In genomic region chr10:43220479-43220878, GRCm38 (mm10) we compare ENCODE assay signal across 8 mouse cellular contexts. TPM values are rescaled to one million over a fixed set of nuclear protein-coding genes. Genes with fewer than 3 reads are reported as not detected.
DNase-seq lines count a peak whose midpoint lies in the region; ATAC-seq and TF ChIP-seq lines count a peak whose summit lies in the region.

No protein-coding gene starts in this region.

- peak overlapping the region; percentile 78 for H3K4me3 ChIP-seq in erythroblast, embryonic 14.5 days (replicated peaks)
- H3K4me3 ChIP-seq in embryonic facial prominence, embryonic 11.5 days (ENCODE audit: low read depth, low read length): peak overlapping the region; percentile 76
- peak overlapping the region; percentile 86 for H3K4me3 ChIP-seq in midbrain, postnatal 0 days (ENCODE audit: low read depth, low read length)

- ATAC-seq in erythroblast, adult 5-6 weeks (replicated peaks; ENCODE audit: low FRiP score, poor library complexity, severe bottlenecking): no peak
- no peak for ATAC-seq in embryonic facial prominence, embryonic 11.5 days (replicated peaks; ENCODE audit: insufficient number of reproducible peaks, low FRiP score, low TSS enrichment, low read depth)
- peak; percentile 6; the same call in 1 of the 2 replicates for ATAC-seq in midbrain, postnatal 0 days (ENCODE audit: low FRiP score)

- H3K36me3 ChIP-seq in erythroblast, embryonic 14.5 days (ENCODE audit: control insufficient read depth): no peaks in the 10 kb centered on the region
- no peaks in the 10 kb centered on the region for H3K36me3 ChIP-seq in embryonic facial prominence, embryonic 11.5 days (replicated peaks; ENCODE audit: control insufficient read depth, insufficient read depth, low read depth, low read length)
- H3K36me3 ChIP-seq in midbrain, postnatal 0 days (ENCODE audit: insufficient read depth, low read length): no peaks in the 10 kb centered on the region

- TF ChIP-seq CTCF in midbrain, postnatal 0 days (IDR thresholded peaks at IDR 0.05): no peak

- peak overlapping the region; percentile 77; the same call in 1 of the 2 replicates for H3K27ac ChIP-seq in embryonic facial prominence, embryonic 11.5 days (replicated peaks; ENCODE audit: low read depth, low read length)
- peak overlapping the region; percentile 97 for H3K27ac ChIP-seq in midbrain, postnatal 0 days (ENCODE audit: low read depth, low read length)

- peak overlapping the region; percentile 55 for H3K4me2 ChIP-seq in embryonic facial prominence, embryonic 11.5 days (ENCODE audit: low read depth, low read length)
- H3K4me2 ChIP-seq in midbrain, postnatal 0 days (ENCODE audit: low read depth, low read length, poor library complexity, severe bottlenecking): peak overlapping the region; percentile 96

- peak; percentile 30 for DNase-seq in 3134 (ENCODE audit: extremely low read depth, insufficient read length, low spot score)
- no peak for DNase-seq in embryonic facial prominence, embryonic 11.5 days (ENCODE audit: low spot score)
- peak; percentile 37 for DNase-seq in induced T-regulatory cell, adult 2 months (ENCODE audit: low read depth)
- DNase-seq in midbrain, postnatal 0 days (ENCODE audit: low spot score): peak; percentile 12
- no peak for DNase-seq in urinary bladder, postnatal 4 days (ENCODE audit: low spot score in 2 of 2)
- DNase-seq in right cerebral cortex, postnatal 4 days: no peak

- no peaks in the 10 kb centered on the region for H3K27me3 ChIP-seq in erythroblast, embryonic 14.5 days (ENCODE audit: control insufficient read depth)
- H3K27me3 ChIP-seq in embryonic facial prominence, embryonic 11.5 days (ENCODE audit: control insufficient read depth, insufficient read depth, low read length): no peaks in the 10 kb centered on the region
- H3K27me3 ChIP-seq in midbrain, postnatal 0 days (ENCODE audit: insufficient read depth, low read length): no peaks in the 10 kb centered on the region

- 15% methylated on average over 7 of the region's 7 CpGs for WGBS in embryonic facial prominence, embryonic 11.5 days
- 16% methylated on average over 7 of the region's 7 CpGs for WGBS in midbrain, postnatal 0 days

- peaks cover 27% of the 10 kb centered on the region for H3K4me1 ChIP-seq in erythroblast, embryonic 14.5 days (ENCODE audit: control insufficient read depth)
- no peaks in the 10 kb centered on the region; the same call in 1 of the 2 replicates for H3K4me1 ChIP-seq in embryonic facial prominence, embryonic 11.5 days (ENCODE audit: control insufficient read depth, insufficient read depth, low read length)
- H3K4me1 ChIP-seq in midbrain, postnatal 0 days (ENCODE audit: insufficient read depth, low read length): peaks cover 6% of the 10 kb centered on the region; the same call in 1 of the 2 replicates

- peak overlapping the region; percentile 89 for H3K9ac ChIP-seq in embryonic facial prominence, embryonic 11.5 days (replicated peaks; ENCODE audit: low read length)
- H3K9ac ChIP-seq in midbrain, postnatal 0 days (replicated peaks; ENCODE audit: low read length, poor library complexity, severe bottlenecking): peak overlapping the region; percentile 96

- H3K9me3 ChIP-seq in erythroblast, embryonic 14.5 days (ENCODE audit: control insufficient read depth, low read length): no peaks in the 10 kb centered on the region
- H3K9me3 ChIP-seq in embryonic facial prominence, embryonic 11.5 days (replicated peaks; ENCODE audit: control insufficient read depth, low read length): no peaks in the 10 kb centered on the region
- no peaks in the 10 kb centered on the region for H3K9me3 ChIP-seq in midbrain, postnatal 0 days (ENCODE audit: low read length)

RNA-seq across cellular contexts. Expression of gene Pdss2, which starts 0.8 kb away (rescaled TPM):
- 0.33 and 0.46 TPM in 2 replicates for polyA plus RNA-seq in erythroblast, embryonic 14.5 days (2012)
- total RNA-seq in erythroblast, adult 5-6 weeks (2015; ENCODE audit: low replicate concordance): 0.38 and 1.9 TPM in 2 replicates
- 6.6 and 9.3 TPM in 2 replicates for total RNA-seq in erythroblast, adult 5-6 weeks (2017; ENCODE audit: low replicate concordance)
- 13.7 and 14.6 TPM in 2 replicates for polyA plus RNA-seq in embryonic facial prominence, embryonic 11.5 days (2014; fragmentation: Nextera tagmentation; extraction: Ambion mirVana)
- total RNA-seq in midbrain, postnatal 0 days (2014; rRNA removed): 17.6 and 19.7 TPM in 2 replicates
- polyA plus RNA-seq in midbrain, postnatal 0 days (2015; fragmentation: Nextera tagmentation; extraction: Ambion mirVana): 16.6 and 17.6 TPM in 2 replicates

RNA-seq across cellular contexts. Expression of gene 9030612E09Rik, which starts 46.0 kb away (rescaled TPM):
- polyA plus RNA-seq in erythroblast, embryonic 14.5 days (2012): not detected in 2 replicates
- not detected in 2 replicates for total RNA-seq in erythroblast, adult 5-6 weeks (2015; ENCODE audit: low replicate concordance)
- total RNA-seq in erythroblast, adult 5-6 weeks (2017; ENCODE audit: low replicate concordance): not detected in 2 replicates
- 0.81 and 1.7 TPM in 2 replicates for polyA plus RNA-seq in embryonic facial prominence, embryonic 11.5 days (2014; fragmentation: Nextera tagmentation; extraction: Ambion mirVana)
- total RNA-seq in midbrain, postnatal 0 days (2014; rRNA removed): 0.93 and 2.5 TPM in 2 replicates
- polyA plus RNA-seq in midbrain, postnatal 0 days (2015; fragmentation: Nextera tagmentation; extraction: Ambion mirVana): 1.5 and 1.6 TPM in 2 replicates

RNA-seq across cellular contexts. Expression of gene Sobp, which starts 46.1 kb away (rescaled TPM):
- polyA plus RNA-seq in erythroblast, embryonic 14.5 days (2012): not detected in 2 replicates
- not detected in 2 replicates for total RNA-seq in erythroblast, adult 5-6 weeks (2015; ENCODE audit: low replicate concordance)
- not detected in 2 replicates for total RNA-seq in erythroblast, adult 5-6 weeks (2017; ENCODE audit: low replicate concordance)
- 5.2 and 5.3 TPM in 2 replicates for polyA plus RNA-seq in embryonic facial prominence, embryonic 11.5 days (2014; fragmentation: Nextera tagmentation; extraction: Ambion mirVana)
- total RNA-seq in midbrain, postnatal 0 days (2014; rRNA removed): 30.5 and 34.2 TPM in 2 replicates
- 14.0 and 17.0 TPM in 2 replicates for polyA plus RNA-seq in midbrain, postnatal 0 days (2015; fragmentation: Nextera tagmentation; extraction: Ambion mirVana)

Comparison
In these comparisons a context has a peak if more than half of its experiments do, and no peak if none do; other contexts are left out.
1. DNase-seq: peak in 3134 (single experiment), induced T-regulatory cell, adult 2 months (single experiment) and midbrain, postnatal 0 days (single experiment); none in embryonic facial prominence, embryonic 11.5 days (single experiment), urinary bladder, postnatal 4 days (0 of 2) and right cerebral cortex, postnatal 4 days (single experiment).
2. RNA of gene Pdss2, which starts 0.8 kb away (polyA plus RNA-seq): 16.6 to 17.6 TPM in midbrain, postnatal 0 days and 13.7 to 14.6 TPM in embryonic facial prominence, embryonic 11.5 days; 0.33 to 0.46 TPM in erythroblast, embryonic 14.5 days; every median in the first group is over 10 times any median in the second.
3. Peak in every context shown above with its lines, with median percentiles within 50 percentile points of each other: H3K4me3 ChIP-seq.